Mouse (Mus musculus) embryonic fibroblast, embryonic 13.5 days (primary cell): Measurements from ENCODE around the gene Mad2l2. TPM values are rescaled to one million over a fixed set of nuclear protein-coding genes. Genes with fewer than 3 reads are reported as not detected.

Experiments used
- H3K27ac ChIP-seq: 2 replicates; pipeline ENCODE4 v1.5.1; 2012; ENCODE audit warnings: low read length, control low read depth, inconsistent platforms; ENCODE audit not compliant: insufficient read depth
- H3K4me1 ChIP-seq: 2 replicates; pipeline ENCODE4 v1.6.1; 2011; ENCODE audit warnings: low read length; ENCODE audit not compliant: control insufficient read depth, insufficient read depth
- H3K4me3 ChIP-seq: 2 replicates; pipeline ENCODE4 v1.5.1; 2011; ENCODE audit warnings: mild to moderate bottlenecking, control low read depth, low read length; ENCODE audit not compliant: insufficient read depth
- CTCF ChIP-seq: IDR thresholded peaks from 2 replicates; pipeline ENCODE4 v1.5.1; 2011; ENCODE audit warnings: mild to moderate bottlenecking, control low read depth, low read length, moderate library complexity, borderline replicate concordance; ENCODE audit not compliant: insufficient read depth
- POLR2A ChIP-seq: IDR thresholded peaks from 2 replicates; pipeline ENCODE4 v1.6.1; 2011; ENCODE audit warnings: low read depth, mild to moderate bottlenecking, control low read depth, low read length, moderate library complexity
- polyA plus RNA-seq: library from polyadenylated mRNA; stranded (reverse); fragments of >200 nt; gene quantifications from 2 replicates; pipeline ENCODE4 v1.2.4, GENCODE M21; 2011; ENCODE audit warnings: low read depth; ENCODE audit not compliant: missing spikeins, insufficient read length

The Mad2l2 gene
- polyA plus RNA-seq, 1 experiment: 30.0 TPM

- Histone ChIP-seq H3K27ac (no peak overlapping the region), H3K4me1 (no peaks in the 10 kb centered on the region), H3K4me3 (no peak overlapping the region)
- TF ChIP-seq POLR2A (no peak), CTCF (no peak)
Observed at GRCm38 (mm10) chr4:148120555-148120954, 9.6 kb upstream of the Mad2l2 start.

DNA sequence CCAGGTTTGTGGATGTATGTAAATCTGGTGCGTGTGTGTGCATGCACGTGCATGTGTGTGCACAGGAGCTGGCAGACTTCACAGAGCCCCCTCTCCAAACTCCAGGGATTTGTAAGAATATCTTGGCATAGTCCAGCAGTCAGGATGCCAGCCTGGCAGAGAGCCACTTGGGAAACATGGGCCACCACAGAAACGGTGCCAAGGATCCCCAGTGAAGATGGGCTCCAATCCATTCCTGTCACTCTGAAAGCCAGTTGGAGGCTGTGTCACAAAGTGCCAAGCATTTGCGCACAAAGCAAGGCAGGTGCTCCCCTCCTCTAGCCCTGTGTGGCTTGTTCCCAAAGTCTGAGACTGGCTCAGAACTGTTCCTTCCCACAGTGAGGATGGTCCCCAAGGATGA lies 8.8 kb upstream of the Mad2l2 start:
- no peaks in the 10 kb centered on the region for H3K4me1 ChIP-seq
- no peak overlapping the region for H3K27ac ChIP-seq
- no peak overlapping the region for H3K4me3 ChIP-seq
- no peak for TF ChIP-seq POLR2A
- no peak for TF ChIP-seq CTCF

- Histone ChIP-seq H3K27ac (no peak overlapping the region), H3K4me3 (no peak overlapping the region), H3K4me1 (no peaks in the 10 kb centered on the region)
- no peak for TF ChIP-seq POLR2A
- no peak for TF ChIP-seq CTCF
Observed at GRCm38 (mm10) chr4:148121982-148122693, 8.0 kb upstream of the Mad2l2 start.

DNA sequence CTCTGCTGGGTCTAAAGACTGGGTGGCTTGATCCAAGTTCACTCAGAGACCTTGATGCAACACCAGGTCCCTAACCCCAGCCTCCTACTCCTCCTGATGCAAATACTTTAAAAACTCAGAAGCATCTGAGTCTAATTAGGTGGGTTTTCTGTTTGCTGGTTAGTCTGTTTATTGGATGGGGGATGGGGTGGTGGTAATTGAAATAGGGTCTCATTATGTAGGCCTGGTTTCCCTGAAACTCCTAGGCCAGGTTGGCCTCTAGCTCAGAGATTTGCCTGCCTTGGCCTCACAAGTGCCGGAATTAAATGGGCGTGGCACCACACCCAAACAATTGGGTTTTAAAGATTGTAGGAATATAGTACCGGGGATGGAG lies 7.5 kb upstream of the Mad2l2 start:
- Histone ChIP-seq H3K4me3 (no peak overlapping the region), H3K4me1 (no peaks in the 10 kb centered on the region), H3K27ac (no peak overlapping the region)
- TF ChIP-seq CTCF: no peak
- no peak for TF ChIP-seq POLR2A

DNA sequence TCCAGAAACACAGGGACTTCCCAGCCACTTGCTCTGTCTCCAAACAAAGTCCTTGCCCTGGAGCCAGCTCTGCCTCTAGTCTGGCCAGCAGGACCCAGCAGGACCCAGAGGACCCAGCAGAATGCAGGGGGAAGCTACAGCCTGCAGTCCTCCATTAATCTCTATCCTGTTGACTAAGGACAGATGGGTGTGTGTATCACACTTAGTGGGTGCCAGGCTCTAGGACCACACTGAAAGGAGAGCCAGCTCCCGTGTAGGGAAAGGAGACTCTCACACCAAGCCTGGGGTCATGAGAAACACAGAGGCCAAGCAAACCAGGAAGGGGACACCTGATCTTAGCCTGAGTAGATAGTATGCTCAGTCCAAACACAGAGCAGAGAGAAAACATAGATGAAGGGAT lies 1.9 kb upstream of the Mad2l2 start:
- TF ChIP-seq CTCF (no peak), POLR2A (no peak)

GRCm38 (mm10) chr4:148128672-148129071 lies 1.5 kb upstream of the Mad2l2 start:
- TF ChIP-seq POLR2A (no peak), CTCF (no peak)
- Histone ChIP-seq H3K4me1 (no peaks in the 10 kb centered on the region), H3K27ac (no peak overlapping the region), H3K4me3 (no peak overlapping the region)

More for the DNA sequence above, 1.9 kb upstream of the Mad2l2 start:
- no peak overlapping the region for H3K4me3 ChIP-seq
- H3K4me1 ChIP-seq: no peaks in the 10 kb centered on the region
- H3K27ac ChIP-seq: no peak overlapping the region

GRCm38 (mm10) chr4:148130561-148131413 lies 603 bp downstream of the Mad2l2 start, which contains the start of gene Draxin:
TSS of gene Draxin (minus strand) at chr4:148130698.
- no peak within 1 kb of the TSS for H3K27ac ChIP-seq
- TF ChIP-seq POLR2A (no peak), CTCF (no peak)
- H3K4me1 ChIP-seq: no peaks in the 10 kb centered on the region
- H3K4me3 ChIP-seq: peak within 1 kb of the TSS; percentile 21

DNA sequence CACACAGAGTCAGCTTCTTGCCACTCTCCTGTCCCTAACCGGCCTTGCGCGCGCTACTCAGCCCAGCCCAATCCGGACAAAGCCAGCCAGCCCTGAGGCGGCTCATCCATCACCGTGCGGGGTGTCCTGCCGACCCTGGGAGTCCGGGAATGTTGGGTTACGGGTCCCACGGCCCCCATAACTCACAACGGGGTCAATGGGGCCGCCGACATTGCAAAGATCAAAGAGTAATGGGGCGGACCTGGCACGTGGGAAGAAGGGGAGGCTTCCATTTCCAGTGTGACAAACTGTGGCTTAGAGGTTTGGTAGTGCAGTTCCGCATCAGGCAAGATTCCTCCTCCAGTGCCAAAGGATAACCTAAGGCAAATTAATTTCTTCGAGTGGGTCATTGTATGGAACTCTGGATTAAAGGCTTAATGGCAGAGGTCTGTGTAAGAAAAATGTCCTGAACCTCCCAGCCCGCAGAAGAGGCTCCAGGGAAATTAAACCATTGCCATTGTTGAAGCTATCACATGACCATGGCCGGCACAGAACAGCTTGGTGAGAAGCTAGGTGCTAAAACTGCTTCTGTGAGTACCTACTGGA lies 1.4 kb downstream of the Mad2l2 start:
- no peaks in the 10 kb centered on the region for H3K4me1 ChIP-seq
- no peak overlapping the region for H3K27ac ChIP-seq
- no peak overlapping the region for H3K4me3 ChIP-seq
- TF ChIP-seq CTCF (no peak), POLR2A (no peak)

DNA sequence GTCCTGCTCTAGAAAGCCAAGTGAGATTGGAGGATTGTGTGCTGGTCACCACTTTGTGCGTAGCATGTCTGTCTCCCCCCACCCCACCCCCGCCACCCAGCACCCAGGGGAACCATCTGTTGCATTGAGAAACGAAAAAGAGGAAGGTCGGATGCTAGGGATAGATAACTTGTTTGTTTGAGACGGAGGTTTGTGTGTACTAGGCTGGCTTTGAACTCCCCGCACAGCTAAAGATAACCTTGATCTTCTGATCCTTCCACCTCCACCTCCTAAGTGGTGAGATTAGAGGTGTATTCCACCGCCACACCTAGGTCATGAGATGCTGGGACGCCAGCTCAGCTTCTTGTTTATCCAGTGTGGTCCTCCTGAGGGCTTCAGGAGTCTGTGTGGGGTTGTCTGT lies 4.8 kb downstream of the Mad2l2 start:
- Histone ChIP-seq H3K27ac (no peak overlapping the region), H3K4me1 (no peaks in the 10 kb centered on the region), H3K4me3 (no peak overlapping the region)
- TF ChIP-seq CTCF (no peak), POLR2A (no peak)

GRCm38 (mm10) chr4:148137503-148137902 lies 7.3 kb downstream of the Mad2l2 start:
- Histone ChIP-seq H3K4me1 (no peaks in the 10 kb centered on the region), H3K27ac (no peak overlapping the region), H3K4me3 (no peak overlapping the region)
- no peak for TF ChIP-seq CTCF
- TF ChIP-seq POLR2A: no peak
